Mouse (Mus musculus) lung, embryonic 14.5 days (tissue): ENCODE measurements at regions not wholly inside any gene's neighbourhood (a gene's known extent, or its start where the extent isn't known, plus 50 kb on each side); places are given as distances from the start of the nearest gene placed in this dataset.
A peak's percentile ranks its signal among the peaks of the same experiment; 100 is the strongest.

ENCODE experiments used
- ATAC-seq: fragments of 200-750 bp; cut with Nextera tagmentation; 2 replicates; pipeline ENCODE4 v1.8.0; 2017; ENCODE audit warnings: mild to moderate bottlenecking, moderate TSS enrichment, moderate library complexity; ENCODE audit not compliant: insufficient read depth
- DNase-seq: peaks from one replicate; pipeline ENCODE4 v3.0.0-alpha.2; 2015
- H3K27ac ChIP-seq: fragments of 300-500 bp; sonication (generic); 2 replicates; pipeline ENCODE4 v1.5.1; 2014; ENCODE audit warnings: low read depth, mild to moderate bottlenecking, moderate library complexity
- H3K27me3 ChIP-seq: fragments of 300-500 bp; sonication (generic); 2 replicates; pipeline ENCODE4 v1.6.1; 2014; ENCODE audit warnings: low read length, control low read depth; ENCODE audit not compliant: insufficient read depth
- H3K36me3 ChIP-seq: fragments of 300-500 bp; sonication (generic); 2 replicates; pipeline ENCODE4 v1.6.1; 2014; ENCODE audit warnings: control low read depth; ENCODE audit not compliant: insufficient read depth
- H3K4me1 ChIP-seq: fragments of 300-500 bp; sonication (generic); 2 replicates; pipeline ENCODE4 v1.6.1; 2014; ENCODE audit warnings: antibody characterized with exemption, control low read depth; ENCODE audit not compliant: insufficient read depth
- H3K4me2 ChIP-seq: fragments of 300-500 bp; sonication (generic); 2 replicates; pipeline ENCODE4 v1.6.1; 2014; ENCODE audit warnings: mild to moderate bottlenecking
- H3K4me3 ChIP-seq: fragments of 300-500 bp; sonication (generic); 2 replicates; pipeline ENCODE4 v1.5.1; 2014; ENCODE audit warnings: low read depth, low read length
- H3K9ac ChIP-seq: fragments of 300-500 bp; sonication (generic); 2 replicates; pipeline ENCODE4 v1.6.1; 2014
- H3K9me3 ChIP-seq: fragments of 300-500 bp; sonication (generic); 2 replicates; pipeline ENCODE4 v1.6.1; 2016; ENCODE audit warnings: low read depth, low read length, control low read depth
- CTCF ChIP-seq: IDR thresholded peaks from 2 replicates; pipeline ENCODE4 v1.5.1; 2016; ENCODE audit warnings: antibody characterized with exemption, low read depth
- WGBS: fragments of 180-500 bp; shearing (Covaris S2); extraction: QIAGEN DNeasy Blood & Tissue Kit; methylation state at CpG from one replicate; pipeline ENCODE4 v1.1.7; 2014; 5-methylcytosine and 5-hydroxymethylcytosine counted together

GRCm38 (mm10) chr1:47093289-47093947 lies 200.8 kb upstream of the Slc39a10 start:
- DNase-seq (peak; percentile 3), ATAC-seq (no peak)
- WGBS = 43% methylated on average over 6 of the region's 6 CpGs
- no peak overlapping the region for H3K27ac ChIP-seq
- TF ChIP-seq CTCF = no peak
- no peaks in the 10 kb centered on the region for H3K4me1 ChIP-seq
- no peak overlapping the region for H3K9ac ChIP-seq
- no peaks in the 10 kb centered on the region for H3K9me3 ChIP-seq
- no peak overlapping the region for H3K4me2 ChIP-seq
- H3K36me3 ChIP-seq = no peaks in the 10 kb centered on the region
- no peaks in the 10 kb centered on the region for H3K27me3 ChIP-seq
- no peak overlapping the region for H3K4me3 ChIP-seq

- Histone ChIP-seq H3K4me2 (no peak overlapping the region), H3K27ac (no peak overlapping the region), H3K4me3 (no peak overlapping the region), H3K27me3 (no peaks in the 10 kb centered on the region), H3K4me1 (no peaks in the 10 kb centered on the region), H3K9me3 (no peaks in the 10 kb centered on the region; the same call in 1 of the 2 replicates), H3K9ac (no peak overlapping the region), H3K36me3 (no peaks in the 10 kb centered on the region)
- 77% methylated on average over 7 of the region's 7 CpGs for WGBS
- no peak for ATAC-seq
- no peak for TF ChIP-seq CTCF
- no peak for DNase-seq
Observed at GRCm38 (mm10) chr1:47076423-47076822, 183.8 kb upstream of the Slc39a10 start.

DNA sequence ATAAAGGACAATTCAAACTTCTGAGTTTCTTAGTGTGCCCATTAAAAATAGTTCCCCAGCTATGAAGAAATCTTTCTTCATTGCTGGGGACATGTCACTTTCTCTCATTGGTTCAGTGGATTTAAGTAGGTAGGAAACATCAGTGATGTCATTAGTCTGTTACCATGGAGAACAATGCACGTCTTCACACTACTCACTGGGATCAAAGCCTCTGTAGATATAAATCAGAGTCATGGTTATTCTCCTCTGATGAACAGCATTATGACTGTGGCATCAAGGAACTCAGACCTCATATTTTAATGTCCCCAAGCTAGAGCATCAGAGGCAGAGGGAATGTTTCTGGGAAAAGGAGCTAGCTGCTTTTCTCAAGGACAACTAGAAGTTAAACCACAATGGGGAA lies 165.5 kb upstream of the Slc39a10 start:
- no peak for DNase-seq
- H3K4me1 ChIP-seq = no peaks in the 10 kb centered on the region
- no peaks in the 10 kb centered on the region for H3K27me3 ChIP-seq
- no peak overlapping the region for H3K4me3 ChIP-seq
- no peak overlapping the region for H3K9ac ChIP-seq
- no peak for TF ChIP-seq CTCF
- H3K4me2 ChIP-seq = no peak overlapping the region
- WGBS = 49% methylated on average over 1 of the region's 1 CpGs
- no peaks in the 10 kb centered on the region for H3K36me3 ChIP-seq
- H3K9me3 ChIP-seq = no peaks in the 10 kb centered on the region
- no peak for ATAC-seq
- H3K27ac ChIP-seq = no peak overlapping the region

GRCm38 (mm10) chr1:47057344-47057743 lies 164.7 kb upstream of the Slc39a10 start:
- no peaks in the 10 kb centered on the region for H3K4me1 ChIP-seq
- H3K4me3 ChIP-seq = no peak overlapping the region
- H3K9me3 ChIP-seq = no peaks in the 10 kb centered on the region
- no peak for TF ChIP-seq CTCF
- 51% methylated on average over 3 of the region's 3 CpGs for WGBS
- no peak overlapping the region for H3K4me2 ChIP-seq
- H3K36me3 ChIP-seq = no peaks in the 10 kb centered on the region
- no peak overlapping the region for H3K27ac ChIP-seq
- no peak for DNase-seq
- H3K9ac ChIP-seq = no peak overlapping the region
- no peak for ATAC-seq
- no peaks in the 10 kb centered on the region for H3K27me3 ChIP-seq

GRCm38 (mm10) chr1:47051109-47051508 lies 158.5 kb upstream of the Slc39a10 start:
- Histone ChIP-seq H3K4me1 (no peaks in the 10 kb centered on the region), H3K27me3 (no peaks in the 10 kb centered on the region), H3K4me3 (no peak overlapping the region), H3K9me3 (no peaks in the 10 kb centered on the region), H3K27ac (no peak overlapping the region), H3K4me2 (no peak overlapping the region), H3K9ac (no peak overlapping the region), H3K36me3 (no peaks in the 10 kb centered on the region)
- DNase-seq (no peak), ATAC-seq (no peak)
- TF ChIP-seq CTCF = no peak

- H3K4me1 ChIP-seq = no peaks in the 10 kb centered on the region
- TF ChIP-seq CTCF = no peak
- H3K36me3 ChIP-seq = no peaks in the 10 kb centered on the region
- no peak for DNase-seq
- no peak overlapping the region for H3K4me3 ChIP-seq
- H3K9me3 ChIP-seq = no peaks in the 10 kb centered on the region
- H3K27ac ChIP-seq = no peak overlapping the region
- no peak for ATAC-seq
- no peak overlapping the region for H3K9ac ChIP-seq
- no peak overlapping the region for H3K4me2 ChIP-seq
- 56% methylated on average over 1 of the region's 1 CpGs for WGBS
- H3K27me3 ChIP-seq = no peaks in the 10 kb centered on the region
Observed at GRCm38 (mm10) chr1:47050492-47050891, 157.8 kb upstream of the Slc39a10 start.

- Histone ChIP-seq H3K9me3 (no peaks in the 10 kb centered on the region), H3K4me3 (no peak overlapping the region), H3K4me2 (no peak overlapping the region), H3K36me3 (no peaks in the 10 kb centered on the region), H3K27ac (no peak overlapping the region), H3K4me1 (no peaks in the 10 kb centered on the region), H3K27me3 (no peaks in the 10 kb centered on the region), H3K9ac (no peak overlapping the region)
- 58% methylated on average over 2 of the region's 2 CpGs for WGBS
- ATAC-seq = no peak
- no peak for DNase-seq
- no peak for TF ChIP-seq CTCF
Observed at GRCm38 (mm10) chr1:47037576-47037975, 144.9 kb upstream of the Slc39a10 start.

GRCm38 (mm10) chr1:47019356-47019755 lies 126.7 kb upstream of the Slc39a10 start:
- DNase-seq (no peak), ATAC-seq (no peak)
- H3K4me3 ChIP-seq = no peak overlapping the region
- 0% methylated on average over 1 of the region's 1 CpGs for WGBS
- H3K4me1 ChIP-seq = no peaks in the 10 kb centered on the region
- TF ChIP-seq CTCF = no peak
- no peak overlapping the region for H3K27ac ChIP-seq
- no peak overlapping the region for H3K4me2 ChIP-seq
- H3K36me3 ChIP-seq = no peaks in the 10 kb centered on the region
- H3K27me3 ChIP-seq = no peaks in the 10 kb centered on the region
- H3K9ac ChIP-seq = no peak overlapping the region
- no peaks in the 10 kb centered on the region for H3K9me3 ChIP-seq
